Mouse (Mus musculus) cerebellum, adult (tissue): ENCODE data around the gene Gsdme.

Experiments
- ATAC-seq: cut with Nextera tagmentation; 2 replicates; pipeline ENCODE4 v1.9.2; 2017; ENCODE audit warnings: mild to moderate bottlenecking, moderate library complexity, mixed read lengths; ENCODE audit not compliant: insufficient number of reproducible peaks, low FRiP score, low TSS enrichment

Gene Gsdme

DNA sequence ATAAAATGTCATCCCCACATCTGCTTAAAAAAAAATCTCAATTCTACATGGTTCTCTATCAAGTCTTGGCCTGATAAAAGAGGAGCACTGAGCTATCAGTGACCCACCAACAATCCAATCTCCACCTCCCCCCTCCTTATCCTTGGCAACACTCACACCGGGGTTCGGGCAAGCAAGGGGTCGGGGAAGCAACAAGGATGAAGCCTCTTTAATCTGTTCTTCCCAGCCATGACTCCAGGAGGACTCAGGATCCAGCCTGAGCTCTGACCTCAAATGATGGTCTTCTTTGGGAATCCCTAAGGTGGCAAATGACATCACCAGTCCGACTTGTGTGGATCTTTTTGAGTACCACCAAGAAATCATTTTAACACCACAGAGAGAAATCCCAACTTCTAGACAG, 15.9 kb downstream of the Gsdme start:
- no peak for ATAC-seq

GRCm38 (mm10) chr6:50247356-50247755, 16.3 kb downstream of the Gsdme start:
- no peak for ATAC-seq

GRCm38 (mm10) chr6:50244967-50245366, 18.7 kb downstream of the Gsdme start:
- no peak for ATAC-seq

- ATAC-seq: no peak
Measured at GRCm38 (mm10) chr6:50244126-50244525, 19.5 kb downstream of the Gsdme start.

DNA sequence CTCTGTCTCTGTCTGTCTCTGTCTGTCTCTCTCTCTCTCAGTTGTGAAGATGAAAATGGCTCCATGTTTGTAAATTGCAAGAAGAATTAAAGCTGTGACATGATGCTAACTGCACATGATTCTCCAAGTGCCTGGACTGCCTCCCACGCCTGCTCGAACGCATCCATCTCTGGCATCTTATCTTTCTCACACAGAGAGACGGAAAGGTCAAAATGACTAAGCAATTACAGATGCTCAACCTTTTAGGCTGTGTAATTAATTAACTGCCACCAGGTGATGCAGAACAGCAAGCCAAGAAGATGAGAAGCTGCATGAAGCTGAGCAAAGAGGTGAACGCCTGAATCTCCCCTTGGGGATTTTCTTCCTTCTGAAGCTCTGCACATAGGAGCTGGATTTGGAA, 23.2 kb downstream of the Gsdme start:
- ATAC-seq: no peak

DNA sequence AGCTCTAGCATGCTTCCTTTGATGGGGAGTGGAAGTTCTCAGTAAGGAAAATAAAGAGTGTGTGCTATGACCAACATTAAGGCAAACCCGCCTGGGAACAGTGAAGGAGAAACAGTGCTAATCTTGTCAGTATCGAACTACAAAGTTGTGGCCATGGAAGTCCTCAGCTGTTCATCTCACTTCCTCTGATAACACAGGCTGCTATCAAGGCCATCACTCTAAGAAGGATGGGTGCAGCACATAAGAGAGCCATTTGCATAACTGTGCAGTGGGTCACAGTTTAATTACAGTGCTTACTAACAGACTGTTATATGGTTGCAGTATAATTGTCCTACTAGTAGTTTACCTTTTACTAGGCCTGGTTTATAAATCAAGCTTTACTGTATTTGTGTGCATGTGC, 23.8 kb downstream of the Gsdme start:
- no peak for ATAC-seq

- no peak for ATAC-seq
Measured at GRCm38 (mm10) chr6:50237963-50238362, 25.7 kb downstream of the Gsdme start.

DNA sequence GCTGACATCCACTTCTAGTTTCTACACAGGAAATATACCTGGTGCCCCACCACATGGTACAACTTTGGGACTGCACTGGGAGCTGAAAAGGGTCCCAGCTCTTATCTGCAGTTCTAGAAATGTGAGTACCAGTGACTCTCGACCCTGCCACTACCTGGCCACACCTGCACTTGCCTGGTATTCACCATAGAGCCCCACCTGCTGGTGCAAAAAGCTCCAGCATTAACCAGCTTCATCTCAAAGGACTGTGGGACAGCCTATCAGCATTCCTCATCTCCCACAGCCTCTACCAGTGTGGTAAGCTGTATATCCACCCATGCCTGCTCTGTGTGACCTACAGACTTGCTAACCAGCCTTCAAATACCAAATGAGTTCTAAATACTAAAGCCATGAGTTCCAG, 30.7 kb downstream of the Gsdme start:
- no peak for ATAC-seq

GRCm38 (mm10) chr6:50231288-50231687, 32.4 kb downstream of the Gsdme start:
- ATAC-seq: no peak

- ATAC-seq: no peak
Measured at GRCm38 (mm10) chr6:50228180-50228579, 35.5 kb downstream of the Gsdme start.

- no peak for ATAC-seq
Measured at GRCm38 (mm10) chr6:50225232-50225631, 38.4 kb downstream of the Gsdme start.

- ATAC-seq: no peak
Measured at GRCm38 (mm10) chr6:50223606-50224005, 40.1 kb downstream of the Gsdme start.

DNA sequence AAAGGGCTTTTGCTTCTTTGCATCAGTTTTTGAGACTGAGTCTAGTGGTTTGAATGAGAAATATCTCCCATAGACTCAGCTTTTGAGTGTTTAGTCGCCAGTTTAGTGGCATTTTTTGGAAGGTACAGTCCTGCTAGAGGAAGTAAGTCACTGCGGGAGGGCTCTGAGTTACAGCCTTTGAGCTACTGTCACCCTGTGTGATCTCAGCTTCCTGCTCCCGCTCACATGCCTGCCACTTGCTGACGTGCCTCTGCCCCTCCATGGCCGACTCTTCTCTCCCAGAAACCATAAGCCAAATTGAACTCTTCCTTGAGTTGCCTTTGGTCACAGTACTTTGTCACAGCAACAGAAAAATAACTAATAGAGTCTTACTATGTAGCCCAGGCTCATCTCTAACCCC, 40.7 kb downstream of the Gsdme start:
- ATAC-seq: no peak

DNA sequence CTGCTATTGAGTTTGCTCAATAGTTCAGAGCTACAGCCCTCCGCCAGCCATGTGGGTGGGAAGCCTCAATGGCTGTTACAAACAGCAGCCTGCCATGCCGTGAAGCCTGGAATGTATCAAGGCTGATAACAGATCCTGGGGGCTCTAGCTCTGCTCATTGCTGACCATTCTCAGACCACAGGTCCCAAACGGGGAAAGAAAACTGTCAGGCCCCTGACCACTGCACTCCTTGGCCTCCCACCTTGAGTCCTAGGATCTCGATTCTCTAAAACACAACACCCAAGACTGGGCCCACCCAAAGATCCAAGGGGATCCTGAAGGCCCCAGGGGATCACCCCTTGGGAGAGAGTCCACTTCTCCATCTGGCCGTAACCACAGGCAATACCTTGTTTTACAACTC, 41.3 kb downstream of the Gsdme start:
- no peak for ATAC-seq

GRCm38 (mm10) chr6:50220863-50221262, 42.8 kb downstream of the Gsdme start:
- ATAC-seq: no peak

DNA sequence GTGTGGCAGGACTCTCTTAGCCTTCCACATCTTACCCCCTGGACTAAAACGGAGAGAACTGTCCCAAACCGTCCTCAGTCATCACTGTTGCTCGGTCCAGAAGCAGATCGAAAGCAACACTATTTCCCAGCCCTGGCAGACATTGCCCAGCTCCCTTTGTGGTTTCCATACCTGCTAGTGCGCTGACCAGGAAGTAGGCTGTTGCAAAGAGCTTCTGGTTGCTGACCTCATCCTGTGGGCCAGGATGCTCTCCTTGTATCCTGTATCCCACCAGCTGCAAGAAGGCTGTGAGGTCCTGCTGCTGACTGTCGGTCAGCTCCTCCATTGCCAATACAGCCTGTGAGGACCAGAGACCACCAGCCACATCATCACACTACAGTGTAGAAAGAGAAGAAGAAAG, 44.6 kb downstream of the Gsdme start:
- ATAC-seq: no peak

GRCm38 (mm10) chr6:50218628-50219027, 45.0 kb downstream of the Gsdme start:
- no peak for ATAC-seq

DNA sequence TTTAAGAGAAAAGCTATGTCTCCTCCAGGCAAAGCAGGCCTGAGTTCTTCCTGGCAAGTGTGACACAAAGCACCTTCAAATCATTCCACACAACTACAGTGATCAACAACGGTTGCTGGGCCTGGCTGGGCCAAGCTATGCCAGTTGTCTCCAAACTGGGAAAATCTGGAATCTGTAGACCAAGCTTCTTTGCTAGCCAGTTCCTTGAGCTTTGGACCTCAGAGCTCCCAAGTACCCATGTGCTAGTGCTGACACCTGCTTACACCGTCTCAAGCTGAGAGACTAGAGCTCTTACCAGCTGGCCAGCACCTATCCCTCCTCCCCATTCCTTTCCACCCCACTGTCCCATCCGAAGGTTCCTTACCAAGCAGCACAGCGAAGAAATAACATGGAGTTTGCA, 47.7 kb downstream of the Gsdme start:
- ATAC-seq: no peak

- no peak for ATAC-seq
Measured at GRCm38 (mm10) chr6:50215373-50215745, 48.3 kb downstream of the Gsdme start.

- ATAC-seq: no peak
Measured at GRCm38 (mm10) chr6:50214711-50215372, 48.8 kb downstream of the Gsdme start.

- ATAC-seq: no peak
Measured at GRCm38 (mm10) chr6:50205093-50205492, 58.6 kb downstream of the Gsdme start.

- no peak for ATAC-seq
Measured at GRCm38 (mm10) chr6:50204356-50204755, 59.3 kb downstream of the Gsdme start.

- ATAC-seq: no peak
Measured at GRCm38 (mm10) chr6:50193851-50194250, 69.8 kb downstream of the Gsdme start.
